Mouse (Mus musculus) kidney, embryonic 15.5 days (tissue): ENCODE measurements at regions not wholly inside any gene's neighbourhood (a gene's known extent, or its start where the extent isn't known, plus 50 kb on each side); places are given as distances from the start of the nearest gene placed in this dataset.
"Not testable (repeated sequence)": the region's sequence is repeated elsewhere in the genome, so short reads cannot be mapped to it uniquely, and the experiment has no call there.

Experiments used
- ATAC-seq: fragments of 200-750 bp; cut with Nextera tagmentation; replicated peaks from 2 replicates; pipeline ENCODE4 v1.8.0; 2017; ENCODE audit warnings: moderate TSS enrichment; ENCODE audit not compliant: low FRiP score
- H3K27ac ChIP-seq: fragments of 300-500 bp; sonication (generic); 2 replicates; pipeline ENCODE4 v1.5.1; 2015; ENCODE audit warnings: mild to moderate bottlenecking, inconsistent platforms
- H3K27me3 ChIP-seq: fragments of 300-500 bp; sonication (generic); 2 replicates; pipeline ENCODE4 v1.6.1; 2015; ENCODE audit warnings: inconsistent platforms
- H3K36me3 ChIP-seq: fragments of 300-500 bp; sonication (generic); 2 replicates; pipeline ENCODE4 v1.6.1; 2015; ENCODE audit warnings: inconsistent platforms
- H3K4me1 ChIP-seq: fragments of 300-500 bp; sonication (generic); 2 replicates; pipeline ENCODE4 v1.6.1; 2015; ENCODE audit warnings: inconsistent platforms
- H3K4me2 ChIP-seq: fragments of 300-500 bp; sonication (generic); 2 replicates; pipeline ENCODE4 v1.6.1; 2015; ENCODE audit warnings: moderate library complexity, mild to moderate bottlenecking, inconsistent platforms
- H3K4me3 ChIP-seq: fragments of 300-500 bp; sonication (generic); replicated peaks from 2 replicates; pipeline ENCODE4 v1.5.1; 2015; ENCODE audit warnings: mild to moderate bottlenecking, inconsistent platforms
- H3K9ac ChIP-seq: fragments of 300-500 bp; sonication (generic); 2 replicates; pipeline ENCODE4 v1.6.1; 2015; ENCODE audit warnings: mild to moderate bottlenecking, inconsistent platforms
- H3K9me3 ChIP-seq: fragments of 300-500 bp; sonication (generic); replicated peaks from 2 replicates; pipeline ENCODE4 v1.6.1; 2016; ENCODE audit warnings: inconsistent platforms
- WGBS: fragments of 180-500 bp; shearing (Covaris S2); methylation state at CpG from one replicate; pipeline ENCODE4 v1.1.7; 2015; ENCODE audit warnings: mixed read lengths; 5-methylcytosine and 5-hydroxymethylcytosine counted together

GRCm38 (mm10) chr5:129256136-129256535, 159.6 kb downstream of the Adgrd1 start:
- H3K9me3 ChIP-seq = peaks cover 5% of the 10 kb centered on the region; the same call in 1 of the 2 replicates
- H3K9ac ChIP-seq = no peak overlapping the region
- H3K4me3 ChIP-seq = no peak overlapping the region
- H3K36me3 ChIP-seq = no peaks in the 10 kb centered on the region
- no peak overlapping the region for H3K27ac ChIP-seq
- peaks cover 7% of the 10 kb centered on the region for H3K4me1 ChIP-seq
- no peaks in the 10 kb centered on the region for H3K27me3 ChIP-seq
- no peak for ATAC-seq
- 72% methylated on average over 9 of the region's 9 CpGs for WGBS
- no peak overlapping the region for H3K4me2 ChIP-seq

DNA sequence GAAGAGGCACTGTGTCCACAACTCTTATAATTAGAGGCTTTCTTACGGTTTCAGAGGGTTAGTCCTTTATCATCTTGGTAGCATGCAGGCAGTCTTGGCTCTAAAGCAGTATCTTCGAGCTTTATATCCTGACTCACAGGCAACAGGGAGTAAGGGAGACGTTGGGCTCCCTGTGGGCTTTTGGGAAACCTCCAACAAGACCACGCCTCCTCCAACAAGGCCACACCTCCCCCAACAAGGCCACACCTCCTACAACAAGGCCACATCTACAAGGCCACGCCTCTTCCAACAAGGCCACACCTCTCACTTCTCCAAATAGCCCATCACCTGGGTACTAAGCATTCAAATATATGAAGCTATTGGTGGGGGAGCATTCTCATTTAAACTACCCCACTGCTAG, 160.7 kb downstream of the Adgrd1 start:
- H3K4me3 ChIP-seq = no peak overlapping the region
- no peak overlapping the region for H3K4me2 ChIP-seq
- H3K27me3 ChIP-seq = no peaks in the 10 kb centered on the region
- no peaks in the 10 kb centered on the region for H3K36me3 ChIP-seq
- no peak for ATAC-seq
- H3K9ac ChIP-seq = no peak overlapping the region
- 70% methylated on average over 5 of the region's 5 CpGs for WGBS
- peaks cover 5% of the 10 kb centered on the region; the same call in 1 of the 2 replicates for H3K9me3 ChIP-seq
- no peak overlapping the region for H3K27ac ChIP-seq
- H3K4me1 ChIP-seq = peaks cover 14% of the 10 kb centered on the region

DNA sequence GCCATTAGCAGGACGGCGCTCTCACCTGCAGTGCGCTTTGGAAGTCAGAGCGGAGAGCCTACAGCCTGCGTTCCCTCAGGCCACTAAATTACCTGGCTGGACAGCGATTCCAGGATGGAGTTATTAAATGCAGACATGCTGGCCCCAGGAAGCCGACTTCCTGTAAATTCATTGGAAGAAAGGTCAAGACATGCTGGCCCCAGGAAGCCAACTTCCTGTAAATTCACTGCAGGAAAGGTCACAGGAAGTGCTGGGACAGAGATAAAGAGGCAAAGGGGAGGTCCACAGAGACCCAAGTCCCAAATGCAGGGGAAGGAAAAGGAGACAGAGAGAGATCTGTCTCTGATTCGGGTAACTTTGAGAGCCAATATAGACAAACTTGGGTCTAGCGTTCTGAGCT, 164.1 kb downstream of the Adgrd1 start:
- H3K4me3 ChIP-seq = no peak overlapping the region
- no peaks in the 10 kb centered on the region for H3K9me3 ChIP-seq
- H3K4me1 ChIP-seq = peaks cover 14% of the 10 kb centered on the region
- WGBS = 44% methylated on average over 9 of the region's 9 CpGs
- H3K36me3 ChIP-seq = no peaks in the 10 kb centered on the region
- H3K9ac ChIP-seq = no peak overlapping the region
- H3K27ac ChIP-seq = peak overlapping the region; percentile 41; the same call in 1 of the 2 replicates
- ATAC-seq = no peak
- no peak overlapping the region for H3K4me2 ChIP-seq
- H3K27me3 ChIP-seq = no peaks in the 10 kb centered on the region

DNA sequence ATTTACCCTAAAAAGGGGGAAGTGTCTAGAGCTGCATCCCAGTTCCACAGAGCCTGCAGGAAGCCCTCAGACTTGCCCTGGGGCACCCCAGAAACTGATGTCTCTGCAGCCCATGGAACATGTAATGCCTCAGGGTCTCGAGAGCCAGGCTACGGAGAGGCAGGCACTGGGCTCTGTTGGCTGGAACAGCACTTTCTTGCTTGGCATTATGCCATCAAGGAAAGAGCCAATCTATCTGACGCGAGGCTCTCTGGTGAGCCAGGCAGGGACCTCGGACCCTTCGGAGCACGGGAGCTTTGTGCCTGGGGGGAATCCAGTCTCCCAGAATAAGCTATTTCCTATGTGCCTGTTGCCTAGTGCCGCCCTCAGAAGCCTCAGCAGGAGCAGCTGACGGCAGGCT, 166.6 kb downstream of the Adgrd1 start:
- H3K27me3 ChIP-seq = 0 out of 2 replicates have a peak, but pooled peaks cover 2% of the 10 kb centered on the region
- H3K27ac ChIP-seq = no peak overlapping the region
- ATAC-seq = no peak
- WGBS = 53% methylated on average over 9 of the region's 9 CpGs
- no peak overlapping the region for H3K4me3 ChIP-seq
- H3K9ac ChIP-seq = no peak overlapping the region
- H3K4me1 ChIP-seq = peaks cover 15% of the 10 kb centered on the region
- H3K9me3 ChIP-seq = no peaks in the 10 kb centered on the region
- H3K36me3 ChIP-seq = no peaks in the 10 kb centered on the region
- H3K4me2 ChIP-seq = no peak overlapping the region

DNA sequence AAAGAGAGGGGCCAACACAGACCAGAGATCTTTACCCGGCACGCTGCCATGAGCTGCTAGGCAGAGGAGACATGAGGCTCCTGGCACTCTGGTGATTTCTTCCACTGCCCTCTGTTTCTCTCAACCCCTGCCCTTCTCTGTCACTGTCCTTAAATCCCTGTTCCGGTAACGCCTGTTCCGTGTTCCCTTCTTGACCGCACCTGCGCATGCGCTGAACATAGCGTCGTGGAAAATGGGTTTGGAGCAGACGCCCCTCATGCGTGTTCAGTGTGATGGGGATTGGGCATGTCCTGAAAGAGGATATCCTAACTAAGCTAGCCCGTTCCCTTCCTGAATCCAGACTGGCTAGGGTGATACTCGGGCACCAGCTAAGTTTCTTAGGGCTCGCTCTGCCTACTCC, 167.8 kb downstream of the Adgrd1 start:
- Histone ChIP-seq H3K4me2 (no peak overlapping the region), H3K27me3 (0 out of 2 replicates have a peak, but pooled peaks cover 7% of the 10 kb centered on the region), H3K4me1 (peaks cover 24% of the 10 kb centered on the region), H3K36me3 (no peaks in the 10 kb centered on the region), H3K27ac (no peak overlapping the region), H3K9ac (no peak overlapping the region), H3K9me3 (no peaks in the 10 kb centered on the region), H3K4me3 (no peak overlapping the region)
- ATAC-seq = no peak
- WGBS = 94% methylated on average over 15 of the region's 15 CpGs

DNA sequence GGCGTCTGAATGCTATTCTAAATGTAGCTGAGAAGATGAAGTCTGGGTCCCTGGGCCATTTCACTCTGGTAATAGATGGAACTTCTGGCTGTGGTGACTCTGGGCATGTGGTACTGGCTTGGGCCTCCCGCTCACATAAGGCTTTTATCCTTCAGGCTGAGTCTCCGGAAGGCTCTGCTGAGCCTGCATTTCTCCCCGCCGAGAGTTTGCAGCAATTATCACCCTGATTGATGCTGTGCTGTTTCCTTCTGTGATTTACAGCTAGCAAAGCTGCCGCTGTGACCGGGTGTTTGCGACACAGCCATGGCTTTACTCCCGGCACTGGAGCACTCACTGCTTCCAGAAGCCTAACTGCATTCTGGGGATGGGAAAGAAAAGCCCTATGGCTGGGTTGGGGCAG, 171.9 kb downstream of the Adgrd1 start:
- no peaks in the 10 kb centered on the region for H3K9me3 ChIP-seq
- no peak overlapping the region for H3K4me3 ChIP-seq
- no peak for ATAC-seq
- 0 out of 2 replicates have a peak, but pooled peaks cover 12% of the 10 kb centered on the region for H3K4me1 ChIP-seq
- peaks cover 26% of the 10 kb centered on the region for H3K27me3 ChIP-seq
- H3K27ac ChIP-seq = no peak overlapping the region
- H3K4me2 ChIP-seq = no peak overlapping the region
- no peak overlapping the region for H3K9ac ChIP-seq
- 14% methylated on average over 9 of the region's 9 CpGs for WGBS
- no peaks in the 10 kb centered on the region for H3K36me3 ChIP-seq

DNA sequence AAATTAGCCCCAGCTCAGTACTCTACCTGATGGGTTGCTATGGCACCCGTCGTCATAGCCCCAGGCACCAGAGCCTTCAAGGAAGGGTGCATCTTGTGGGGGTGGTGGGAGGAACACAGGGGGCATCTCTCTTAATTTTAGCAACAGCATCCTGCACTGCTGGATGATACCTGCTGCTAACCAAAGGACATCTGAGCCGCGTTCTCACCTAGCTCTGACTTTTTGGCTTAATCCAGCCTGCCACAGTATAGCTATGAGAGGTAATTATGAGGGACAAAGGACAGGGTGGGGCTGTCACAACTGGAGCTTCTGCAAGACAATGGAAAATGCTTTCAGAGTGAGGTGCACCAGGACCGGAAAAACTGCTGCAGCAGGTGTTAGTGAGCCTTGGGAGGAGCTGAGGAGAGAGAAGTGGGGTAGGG, 173.5 kb downstream of the Adgrd1 start:
- Histone ChIP-seq H3K36me3 (no peaks in the 10 kb centered on the region), H3K4me2 (no peak overlapping the region), H3K4me3 (no peak overlapping the region), H3K9ac (no peak overlapping the region), H3K27ac (no peak overlapping the region), H3K27me3 (peaks cover 26% of the 10 kb centered on the region), H3K9me3 (no peaks in the 10 kb centered on the region), H3K4me1 (0 out of 2 replicates have a peak, but pooled peaks cover 12% of the 10 kb centered on the region)
- WGBS = 25% methylated on average over 5 of the region's 5 CpGs
- no peak for ATAC-seq

DNA sequence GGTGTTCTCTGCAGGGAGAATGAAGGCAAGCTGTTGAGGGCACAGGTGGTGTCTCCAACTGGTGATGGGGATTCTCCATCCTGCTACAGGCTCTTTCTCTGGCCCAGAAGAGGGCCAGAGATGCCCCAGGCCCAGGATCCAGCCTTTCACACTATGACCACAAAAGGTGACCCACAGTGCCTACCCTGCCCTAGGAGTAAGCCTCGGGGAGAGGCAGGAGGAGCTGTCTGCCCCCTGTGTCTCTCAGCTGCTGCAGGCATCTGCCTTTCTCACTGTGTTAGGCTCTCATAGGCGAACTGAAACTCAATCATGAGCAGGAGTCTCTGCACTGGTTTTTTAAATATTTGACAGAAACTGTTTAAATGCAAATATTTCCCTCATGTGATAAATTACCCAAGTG, 184.9 kb downstream of the Adgrd1 start:
- Histone ChIP-seq H3K9me3 (no peaks in the 10 kb centered on the region), H3K4me2 (no peak overlapping the region), H3K27me3 (peaks cover 15% of the 10 kb centered on the region; the same call in 1 of the 2 replicates), H3K27ac (no peak overlapping the region), H3K4me1 (no peaks in the 10 kb centered on the region), H3K4me3 (no peak overlapping the region), H3K9ac (no peak overlapping the region), H3K36me3 (no peaks in the 10 kb centered on the region)
- WGBS = 40% methylated on average over 2 of the region's 2 CpGs
- no peak for ATAC-seq

- H3K9me3 ChIP-seq = no peaks in the 10 kb centered on the region
- H3K27me3 ChIP-seq = peaks cover 15% of the 10 kb centered on the region; the same call in 1 of the 2 replicates
- 6% methylated on average over 8 of the region's 8 CpGs for WGBS
- H3K4me1 ChIP-seq = no peaks in the 10 kb centered on the region
- H3K9ac ChIP-seq = no peak overlapping the region
- H3K36me3 ChIP-seq = no peaks in the 10 kb centered on the region
- ATAC-seq = no peak
- H3K4me3 ChIP-seq = no peak overlapping the region
- H3K4me2 ChIP-seq = no peak overlapping the region
- H3K27ac ChIP-seq = no peak overlapping the region
Observed at GRCm38 (mm10) chr5:129282133-129282532, 185.6 kb downstream of the Adgrd1 start.

DNA sequence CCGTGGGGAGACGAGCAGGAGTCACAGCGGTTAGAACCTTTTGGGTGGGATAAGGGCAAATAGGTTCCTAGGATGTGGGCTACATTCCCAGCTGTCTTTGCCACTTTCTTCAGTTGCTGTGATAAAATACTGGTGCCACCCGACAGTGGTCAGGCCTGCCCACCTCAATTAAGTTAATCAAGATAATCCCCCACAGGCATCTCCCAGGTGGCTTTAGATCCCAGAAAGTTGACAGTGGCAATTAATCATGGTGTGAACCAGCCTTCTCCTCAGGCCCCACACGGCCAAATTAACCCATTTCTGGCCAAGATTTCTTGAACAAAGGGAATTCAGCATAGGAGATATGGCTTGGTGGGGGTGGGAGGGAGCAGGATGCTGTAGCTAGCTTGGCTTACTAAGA, 186.3 kb downstream of the Adgrd1 start:
- peaks cover 18% of the 10 kb centered on the region for H3K27me3 ChIP-seq
- H3K9ac ChIP-seq = no peak overlapping the region
- no peak for ATAC-seq
- no peak overlapping the region for H3K27ac ChIP-seq
- H3K9me3 ChIP-seq = no peaks in the 10 kb centered on the region
- WGBS = 21% methylated on average over 5 of the region's 5 CpGs
- H3K4me3 ChIP-seq = no peak overlapping the region
- no peaks in the 10 kb centered on the region for H3K4me1 ChIP-seq
- no peaks in the 10 kb centered on the region for H3K36me3 ChIP-seq
- no peak overlapping the region for H3K4me2 ChIP-seq

- H3K9ac ChIP-seq = no peak overlapping the region
- 5% methylated on average over 8 of the region's 8 CpGs for WGBS
- no peak overlapping the region for H3K4me3 ChIP-seq
- ATAC-seq = no peak
- no peaks in the 10 kb centered on the region for H3K4me1 ChIP-seq
- H3K27ac ChIP-seq = no peak overlapping the region
- H3K27me3 ChIP-seq = peaks cover 23% of the 10 kb centered on the region
- no peaks in the 10 kb centered on the region for H3K36me3 ChIP-seq
- H3K4me2 ChIP-seq = no peak overlapping the region
- no peaks in the 10 kb centered on the region for H3K9me3 ChIP-seq
Observed at GRCm38 (mm10) chr5:129287481-129287880, 190.9 kb downstream of the Adgrd1 start.

DNA sequence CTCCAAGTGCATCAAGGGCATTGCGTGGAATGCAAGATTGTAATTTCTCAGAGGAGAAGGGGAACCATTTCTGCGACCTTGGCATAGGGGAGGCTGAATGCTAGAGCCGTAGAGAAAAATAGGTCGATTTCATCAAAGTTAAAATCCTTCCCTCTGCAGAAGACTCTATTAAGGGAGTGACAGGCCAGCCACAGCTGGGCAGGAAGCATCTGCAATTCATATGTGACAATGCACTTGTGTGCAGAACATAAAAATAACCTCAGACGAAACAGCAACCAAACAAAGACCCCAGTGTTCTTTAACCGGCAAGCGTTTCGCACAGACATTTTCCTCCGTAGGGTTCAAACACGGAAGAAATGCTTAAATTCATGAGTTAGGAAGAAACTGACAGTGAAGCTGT, 196.3 kb downstream of the Adgrd1 start:
- H3K9ac ChIP-seq, ATAC-seq, H3K36me3 ChIP-seq: not testable (repeated sequence)

DNA sequence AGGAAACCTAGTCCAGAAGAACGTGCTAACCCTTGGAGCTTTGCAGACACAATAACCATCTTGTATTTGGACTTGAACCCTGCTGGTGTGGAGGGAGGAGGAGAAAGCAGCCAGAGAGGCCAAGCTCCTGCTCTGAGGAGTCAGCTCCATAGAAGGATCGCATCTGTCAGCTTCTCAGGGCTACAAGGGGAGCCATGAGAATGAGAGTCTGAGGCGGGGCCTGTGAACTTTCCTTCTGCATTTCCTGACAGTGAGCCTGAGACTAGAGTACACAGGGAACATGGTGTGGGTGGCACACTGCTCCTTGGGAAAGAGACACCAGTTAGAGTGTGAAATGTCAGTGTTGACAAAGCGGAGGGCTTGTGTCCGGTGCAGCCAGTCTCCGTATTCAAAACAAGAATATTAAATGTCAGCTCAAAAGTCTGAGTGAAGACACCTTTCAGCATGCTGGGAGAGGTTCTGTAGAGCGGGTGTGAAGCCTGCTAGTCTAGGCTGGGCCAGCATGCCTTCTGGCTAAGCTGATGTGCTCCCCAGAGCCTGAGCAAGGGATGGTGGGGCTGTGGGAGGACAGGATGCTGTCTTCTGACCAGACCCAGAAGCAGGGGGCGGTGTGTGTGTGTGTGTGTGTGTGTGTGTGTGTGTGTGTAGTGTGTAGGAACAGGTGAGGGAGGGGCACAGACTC, 198.5 kb downstream of the Adgrd1 start:
- not testable (repeated sequence) for H3K9me3 ChIP-seq, H3K9ac ChIP-seq, H3K4me3 ChIP-seq, H3K27ac ChIP-seq, H3K4me2 ChIP-seq, H3K36me3 ChIP-seq, H3K27me3 ChIP-seq
- peaks cover 32% of the 10 kb centered on the region for H3K4me1 ChIP-seq
- ATAC-seq = peak; percentile 40; the same call in 1 of the 2 replicates
- WGBS = 41% methylated on average over 8 of the region's 8 CpGs

More for the DNA sequence above, 196.3 kb downstream of the Adgrd1 start:
- not testable (repeated sequence) for H3K4me3 ChIP-seq, H3K9me3 ChIP-seq, H3K4me2 ChIP-seq
- 59% methylated on average over 10 of the region's 10 CpGs for WGBS
- Histone ChIP-seq H3K27ac (0 out of 2 replicates have a peak overlapping the region, but pooled peaks have one; percentile 48), H3K27me3 (peaks cover 10% of the 10 kb centered on the region; the same call in 1 of the 2 replicates), H3K4me1 (peaks cover 15% of the 10 kb centered on the region)
